Mouse (Mus musculus): ENCODE results near the gene Sfxn3.

Gene Sfxn3

DNA sequence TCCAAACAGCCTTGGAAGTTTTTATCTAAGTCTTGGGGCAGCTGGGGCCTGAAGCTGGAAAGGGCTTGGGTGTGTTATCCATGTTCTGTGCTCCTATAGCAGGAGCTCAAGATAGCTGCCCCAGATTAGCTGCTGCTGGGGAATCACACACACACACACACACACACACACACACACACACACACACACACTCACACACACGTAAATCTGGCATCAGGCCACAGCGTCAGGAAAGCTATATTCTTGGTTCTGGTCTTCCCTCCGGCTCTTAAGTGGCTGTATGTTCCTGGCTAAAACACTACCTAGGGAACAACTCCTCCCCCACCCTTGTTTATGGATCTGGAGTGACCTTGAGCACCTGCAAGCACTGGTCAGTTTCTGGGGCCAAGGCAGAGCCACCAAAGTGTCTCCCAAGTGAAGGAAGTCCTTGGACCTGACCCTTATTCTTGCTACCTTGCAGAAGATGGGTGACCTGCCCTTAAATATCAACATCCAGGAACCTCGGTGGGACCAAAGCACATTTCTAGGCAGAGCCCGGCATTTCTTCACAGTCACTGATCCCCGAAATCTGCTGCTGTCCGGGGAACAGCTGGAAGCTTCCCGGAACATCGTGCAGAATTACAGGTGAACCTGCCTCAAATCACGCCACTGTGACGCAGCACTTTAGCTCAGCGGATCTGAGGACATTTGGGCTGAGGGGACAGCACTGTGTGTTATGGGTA lies 1.5 kb downstream of the Sfxn3 start:
- no peak for DNase-seq

DNA sequence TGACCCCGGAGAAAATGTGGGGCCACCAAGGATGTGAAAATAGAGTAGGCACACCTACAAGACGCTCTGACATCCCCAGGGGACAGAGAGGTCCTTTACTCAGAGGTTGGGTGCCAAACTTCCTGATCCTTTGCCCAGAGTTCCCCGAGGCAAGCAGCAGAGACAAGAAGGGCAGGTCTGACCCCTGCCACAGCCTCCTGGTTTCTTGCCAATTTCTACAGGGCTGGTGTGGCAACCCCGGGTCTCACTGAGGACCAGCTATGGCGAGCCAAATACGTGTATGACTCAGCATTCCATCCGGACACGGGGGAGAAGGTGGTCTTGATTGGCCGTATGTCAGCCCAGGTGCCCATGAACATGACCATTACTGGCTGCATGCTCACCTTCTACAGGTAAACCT lies 2.2 kb downstream of the Sfxn3 start:
- DNase-seq, result no peak

DNA sequence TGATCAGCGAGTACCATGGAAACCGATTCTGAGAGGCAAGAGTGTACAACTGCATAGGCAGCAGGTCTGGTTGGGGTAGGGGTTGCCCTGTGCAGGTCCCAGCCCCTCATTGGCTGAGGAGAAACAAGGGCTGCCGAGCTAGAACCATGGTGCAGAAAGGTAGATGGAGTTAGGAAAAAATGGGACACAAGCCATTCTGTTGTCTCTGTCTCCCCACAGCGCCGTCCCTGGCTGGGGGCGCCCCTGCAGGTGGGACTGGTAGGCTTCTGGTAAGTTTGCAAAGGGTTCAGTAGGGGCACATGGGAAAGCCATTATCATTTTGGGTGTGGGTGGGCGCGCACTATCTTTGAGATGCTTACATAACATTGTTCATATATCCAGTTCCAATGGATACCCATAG lies 6.1 kb downstream of the Sfxn3 start:
- DNase-seq, result no peak

DNA sequence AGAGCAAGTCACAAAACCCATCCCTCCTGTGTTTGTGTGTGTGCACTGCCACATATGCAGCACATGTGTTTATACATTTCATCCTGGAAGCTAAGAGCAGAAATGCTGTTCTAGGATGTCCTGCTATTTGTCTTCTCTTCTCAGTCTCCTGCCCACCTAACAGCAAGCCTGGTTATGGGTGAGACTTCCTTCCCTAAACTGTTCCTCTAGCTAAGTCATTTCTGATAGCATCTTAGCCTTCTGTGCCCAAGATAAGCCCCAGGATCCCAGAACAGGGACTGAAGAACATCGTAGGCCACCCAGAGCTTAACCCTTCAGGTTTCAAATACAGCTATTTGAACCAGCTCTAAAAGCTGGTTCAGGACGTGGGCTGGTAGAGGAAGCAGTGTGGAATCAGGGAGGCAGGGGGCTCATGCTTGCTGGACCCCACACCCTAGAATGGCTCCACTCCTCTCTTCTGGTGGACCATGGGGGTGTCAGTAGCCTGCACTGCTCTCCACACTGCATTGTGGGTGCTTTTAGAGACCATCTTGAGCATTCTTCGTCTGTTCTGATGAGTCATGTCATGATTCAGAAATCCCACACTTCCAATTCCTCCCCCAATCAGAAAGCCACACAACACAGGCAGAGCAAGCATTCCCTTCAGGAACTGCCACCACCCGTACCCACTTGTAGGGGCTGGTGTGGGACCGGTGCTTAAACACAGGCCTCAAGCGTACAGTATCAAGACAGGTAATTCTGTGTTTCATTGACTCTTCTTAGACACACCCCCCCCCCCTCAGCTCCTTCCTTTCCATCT lies 7.8 kb downstream of the Sfxn3 start:
- no peak for DNase-seq

DNA sequence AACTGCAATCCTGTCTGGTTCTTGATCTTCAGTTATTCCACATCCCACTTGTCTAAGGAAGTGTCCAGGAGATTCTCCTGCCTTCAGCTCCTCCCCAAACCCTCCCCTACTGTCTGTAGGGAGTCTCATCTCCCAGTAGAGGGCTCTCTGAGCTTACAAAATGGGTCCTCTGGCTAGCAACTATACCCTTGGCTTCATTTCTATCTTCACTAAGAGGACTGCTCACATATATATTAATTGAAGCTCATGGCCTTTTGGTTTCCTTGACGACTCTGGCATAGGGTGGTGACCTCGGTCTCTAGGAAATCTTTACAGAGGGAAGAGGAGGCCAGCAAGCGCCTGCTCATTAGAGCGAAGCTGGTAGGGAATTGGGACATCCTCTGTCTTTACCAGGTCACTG lies 9.1 kb downstream of the Sfxn3 start:
- DNase-seq, result no peak

DNA sequence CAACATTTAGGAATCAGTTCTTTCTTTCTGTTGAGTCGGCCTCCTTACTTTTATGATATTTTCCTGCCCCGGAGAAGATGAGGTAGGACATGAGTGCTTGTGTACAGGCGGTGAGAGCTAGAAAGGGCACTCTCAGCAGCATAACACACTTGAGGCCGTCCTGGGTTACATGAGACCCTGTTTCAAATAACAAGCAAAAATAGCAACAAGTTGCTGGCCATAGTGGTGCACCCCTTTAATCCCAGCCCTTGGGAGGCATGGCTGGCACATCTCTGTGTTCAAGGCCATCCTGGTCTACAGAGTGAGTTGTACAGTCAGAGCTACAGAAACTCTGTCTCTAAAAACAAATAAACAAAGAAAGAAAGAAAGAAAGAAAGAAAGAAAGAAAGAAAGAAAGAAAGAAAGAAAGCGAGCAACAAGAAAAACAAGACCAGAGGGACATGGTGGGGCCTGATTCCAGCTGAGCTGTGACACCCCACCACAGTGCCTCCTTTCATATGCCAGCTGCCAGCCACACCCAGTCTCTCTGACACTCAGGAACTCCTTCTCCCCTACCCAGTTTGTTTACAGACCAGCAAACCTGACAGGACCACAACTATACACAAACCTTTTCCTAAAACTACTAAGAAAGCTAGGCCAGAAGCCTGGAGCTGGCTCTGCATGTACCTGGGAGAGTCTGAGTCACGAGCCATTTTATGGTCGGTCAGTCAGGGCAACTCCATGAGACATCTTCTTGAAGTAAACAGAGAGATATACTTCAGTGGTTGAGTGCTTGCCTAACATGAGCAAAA lies 9.8 kb downstream of the Sfxn3 start:
- DNase-seq, result no peak

DNA sequence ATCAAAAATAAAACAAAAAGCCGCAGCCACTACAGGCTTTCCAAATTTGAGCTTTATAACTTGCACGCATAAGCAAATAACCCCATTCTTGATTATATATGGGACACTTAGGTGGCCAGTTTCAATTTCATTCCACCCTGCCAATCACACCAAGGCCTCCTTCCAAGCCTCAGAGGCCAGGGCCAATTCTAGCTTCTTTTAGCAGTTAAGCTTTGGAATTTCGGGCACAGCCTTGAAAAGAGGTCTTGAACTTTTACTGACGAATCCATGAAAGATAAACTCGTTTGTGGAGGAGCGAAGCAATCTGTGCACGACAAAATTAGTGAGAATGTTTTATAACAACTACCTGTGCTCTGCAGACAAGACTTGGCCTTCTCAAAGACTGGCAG lies 10.4 kb downstream of the Sfxn3 start:
- DNase-seq, result no peak

DNA sequence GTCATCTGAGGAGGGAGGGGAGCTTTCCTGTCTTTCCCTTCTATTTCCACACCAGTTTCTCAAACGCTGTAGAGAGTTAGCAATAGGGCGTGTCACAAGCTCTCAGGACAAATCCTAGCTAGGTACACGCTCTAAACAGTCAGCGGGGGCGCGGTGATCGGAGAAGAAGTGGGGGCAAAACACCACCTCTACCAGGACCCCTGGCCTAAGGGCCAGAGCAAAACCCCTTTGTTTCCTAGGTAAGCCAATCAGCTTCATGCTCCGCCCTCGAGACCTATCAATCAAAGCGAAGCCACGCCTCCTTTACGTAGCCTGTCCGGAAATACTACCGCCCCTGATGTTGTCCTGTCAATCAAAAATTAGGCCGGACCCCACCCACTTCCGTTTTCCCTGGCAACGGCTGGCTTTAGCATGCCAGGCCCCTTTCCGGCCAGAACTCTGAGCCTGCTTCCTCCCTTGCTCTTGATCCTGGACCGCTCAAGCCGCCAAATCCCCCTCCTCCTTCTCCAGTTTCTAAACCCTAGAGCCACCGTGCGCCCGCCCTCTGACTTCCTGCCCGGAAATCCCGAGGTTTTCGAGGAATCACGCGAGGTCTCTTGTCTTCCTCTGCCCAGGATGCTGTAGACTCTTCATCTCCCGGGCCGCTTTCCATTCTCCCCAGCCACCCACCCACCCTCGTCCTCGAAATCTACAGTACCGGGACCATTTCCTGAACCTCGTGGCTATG lies 11.0 kb downstream of the Sfxn3 start:
- DNase-seq, result peak; percentile 87

DNA sequence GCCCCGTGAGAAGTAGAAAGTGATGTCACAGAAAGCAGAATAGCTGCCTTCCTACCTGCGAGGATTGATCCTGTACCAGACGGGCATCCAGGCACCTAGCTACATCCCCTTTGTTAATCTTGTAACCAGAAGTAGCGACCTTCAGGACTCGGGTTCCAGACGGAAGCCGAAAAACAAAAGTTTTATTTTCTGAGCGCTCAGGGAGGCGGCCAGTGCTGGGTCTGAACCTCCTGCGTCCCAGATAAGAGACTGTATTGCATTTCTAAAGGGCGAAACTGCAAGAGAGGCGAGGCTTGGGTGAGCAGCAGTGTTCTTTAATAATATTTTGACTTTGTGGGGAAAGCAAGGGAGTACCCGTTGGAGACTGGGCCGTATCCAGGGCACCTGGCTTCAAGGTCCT lies 11.5 kb downstream of the Sfxn3 start:
- no peak for DNase-seq

DNA sequence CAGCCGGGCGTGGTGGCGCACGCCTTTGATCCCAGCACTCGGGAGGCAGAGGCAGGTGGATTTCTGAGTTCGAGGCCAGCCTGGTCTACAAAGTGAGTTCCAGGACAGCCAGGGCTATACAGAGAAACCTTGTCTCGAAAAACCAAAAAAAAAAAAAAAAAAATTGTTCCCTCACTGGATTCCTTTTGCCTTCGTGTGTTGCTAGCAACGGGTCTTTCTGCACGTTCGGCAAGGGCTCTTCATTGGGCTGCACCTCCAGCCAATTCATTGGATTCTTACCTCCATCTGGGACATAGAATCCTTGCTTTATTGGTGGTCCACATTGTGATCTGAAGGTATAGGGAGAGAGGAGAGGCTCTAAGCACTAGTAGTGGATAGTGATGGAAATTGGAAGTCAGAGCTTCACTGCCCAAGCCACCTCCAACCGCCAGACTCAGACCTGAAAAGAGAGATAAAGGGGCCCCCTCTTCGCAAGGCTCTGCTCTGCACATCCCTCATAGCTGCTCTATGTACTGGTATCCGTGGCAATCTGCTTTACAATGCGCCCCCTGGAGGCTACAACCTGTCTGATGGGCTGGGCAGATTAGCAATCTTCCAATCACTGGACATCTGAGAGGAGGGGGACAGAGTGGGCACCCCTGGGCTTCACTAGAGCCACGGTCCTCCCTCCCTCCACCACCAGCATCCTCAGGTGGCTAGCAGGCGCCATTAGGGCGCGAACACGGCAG lies 16.4 kb downstream of the Sfxn3 start:
- DNase-seq, result no peak

DNA sequence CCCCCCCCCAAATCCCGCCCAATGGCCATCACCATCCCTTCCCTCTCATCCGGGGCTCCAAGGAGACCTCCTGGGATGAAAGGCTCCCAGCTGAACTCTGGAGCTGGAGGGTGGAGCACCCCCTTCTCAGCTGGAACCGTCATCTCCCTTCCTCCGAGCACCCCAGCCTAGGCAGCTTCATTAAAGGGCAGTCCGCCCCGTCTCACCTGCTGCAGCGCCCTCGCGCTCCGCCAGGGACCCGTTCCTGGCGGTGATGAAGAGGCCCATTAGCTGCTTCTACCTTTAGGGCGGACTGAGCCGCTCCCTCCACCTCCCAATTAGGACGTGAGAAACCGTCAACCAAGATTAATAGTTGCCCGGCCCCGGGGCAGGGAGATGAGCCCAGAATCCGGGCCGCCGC lies 17.9 kb downstream of the Sfxn3 start:
- no peak for DNase-seq

DNA sequence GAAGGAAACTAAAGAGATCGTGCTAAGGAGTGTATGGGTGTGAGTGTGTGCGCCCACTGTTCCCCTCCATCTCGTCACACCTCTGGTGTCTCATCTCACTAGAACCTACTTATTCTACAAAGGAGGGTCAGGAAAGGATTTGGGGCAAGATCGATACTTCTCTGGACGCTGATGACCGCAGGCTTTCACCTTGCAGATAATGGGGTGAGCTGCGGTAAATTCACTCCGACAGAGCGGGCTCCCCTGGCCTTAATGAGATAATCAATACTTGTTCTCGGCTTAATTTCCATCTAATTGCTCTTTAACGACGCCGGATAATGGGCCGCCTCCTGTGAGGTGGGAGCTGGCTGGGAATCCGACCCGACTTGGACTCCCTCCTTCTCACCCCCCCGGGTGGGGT lies 19.9 kb downstream of the Sfxn3 start:
- no peak for DNase-seq

DNA sequence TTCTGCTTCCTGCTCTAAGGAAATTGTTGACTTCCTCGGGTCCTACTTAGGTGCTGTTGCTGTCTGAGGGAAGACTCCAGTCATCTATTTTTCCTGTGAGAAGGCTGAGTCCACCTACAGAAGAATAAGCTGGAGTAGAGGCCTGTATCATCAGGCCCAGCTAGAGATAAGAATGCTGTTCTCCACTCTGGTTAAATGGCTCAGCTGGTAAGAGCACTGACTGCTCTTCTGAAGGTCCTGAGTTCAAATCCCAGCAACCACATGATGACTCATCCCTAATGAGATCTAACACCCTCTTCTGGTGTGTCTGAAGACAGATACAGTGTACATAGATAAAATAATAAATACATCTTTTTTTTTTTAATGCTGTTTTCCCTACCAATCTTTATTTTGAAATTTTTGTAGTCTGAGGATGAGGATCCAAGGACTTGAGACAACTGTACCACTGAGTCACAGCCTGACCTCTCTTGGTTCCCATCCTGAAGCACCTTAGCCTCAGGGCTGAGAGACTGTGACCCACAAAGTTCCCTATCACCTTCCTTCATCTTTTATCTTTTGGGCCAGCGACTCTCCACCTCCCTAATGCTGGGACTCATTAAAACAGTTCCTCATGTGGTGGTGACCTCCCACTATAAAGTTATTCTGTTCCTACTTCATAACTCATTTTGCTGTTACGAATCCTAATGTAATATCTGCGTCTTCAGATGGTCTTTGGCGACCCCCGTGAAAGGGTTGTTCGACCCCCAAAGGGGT lies 20.6 kb downstream of the Sfxn3 start:
- DNase-seq, result no peak

DNA sequence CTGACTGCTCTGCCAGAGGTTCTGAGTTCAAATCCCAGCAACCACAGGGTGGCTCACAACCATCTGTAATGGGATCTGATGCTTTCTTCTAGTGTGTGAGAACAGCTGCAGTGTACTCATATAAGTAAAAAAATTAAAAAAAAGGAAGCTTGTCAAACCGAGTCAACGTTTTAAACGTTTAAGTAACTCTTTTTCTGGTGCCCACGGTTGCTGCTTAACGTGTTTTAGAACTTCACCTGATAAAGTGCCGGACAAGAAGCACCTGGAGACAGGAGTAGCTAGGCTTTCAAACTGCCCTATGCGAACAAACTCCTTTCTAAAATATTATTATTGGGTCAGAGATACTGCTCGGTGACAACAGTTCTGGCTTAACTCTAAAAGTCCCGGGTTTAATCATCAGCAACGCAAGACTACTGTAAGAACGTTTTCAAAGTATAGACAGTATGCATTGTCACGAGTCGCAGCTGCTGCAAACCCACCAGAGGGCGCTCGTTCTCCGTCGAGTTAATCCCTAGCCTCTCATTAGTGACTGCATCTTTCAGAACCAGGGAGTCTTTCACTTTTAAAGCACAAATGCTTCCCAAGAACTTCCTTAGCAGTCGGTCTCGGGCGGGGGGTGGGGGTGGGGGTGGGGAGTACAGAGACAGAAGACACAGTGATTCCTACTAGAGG lies 26.7 kb downstream of the Sfxn3 start:
- peak; percentile 73 for DNase-seq

DNA sequence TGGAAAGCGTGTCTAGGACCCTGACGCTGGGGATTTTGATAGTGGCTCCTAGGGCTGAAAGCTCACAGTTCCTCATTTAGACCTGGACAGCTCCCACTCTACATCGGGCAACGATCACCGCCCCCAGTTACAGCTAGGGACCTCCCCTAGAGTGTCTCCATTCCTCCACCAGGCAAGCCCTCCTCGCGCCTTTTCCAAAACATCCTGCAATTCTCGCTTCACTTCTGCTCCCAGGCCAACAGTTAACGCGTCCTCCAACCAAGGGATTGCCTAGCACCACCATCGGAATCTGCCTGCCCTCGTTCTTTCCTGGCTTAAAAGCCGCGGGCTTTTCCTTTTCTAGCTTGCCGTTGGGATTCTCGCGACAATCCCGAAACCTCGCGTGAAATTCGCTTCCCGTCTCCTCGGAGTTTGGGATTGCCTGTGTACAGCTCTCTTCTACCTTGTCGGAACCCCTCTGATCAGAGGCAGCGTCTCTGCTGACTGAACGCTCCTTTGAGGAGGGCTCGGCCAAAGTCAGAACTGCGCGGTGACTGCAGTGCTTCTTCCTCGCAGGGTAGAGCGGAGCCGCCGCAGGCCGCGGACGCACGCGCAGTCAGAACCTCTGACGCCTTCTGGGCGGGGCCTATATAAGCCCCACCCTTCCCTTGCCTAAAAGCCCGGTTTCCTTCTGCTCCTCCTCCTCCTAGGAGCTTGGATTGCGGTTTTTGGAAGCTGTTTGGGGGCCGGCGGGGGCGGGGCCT lies 27.4 kb downstream of the Sfxn3 start, which contains the start of gene Kazald1:
Gene Kazald1, plus strand, starts transcription at position 662 of the 743 bp plus-strand sequence.
- peak; percentile 91 for DNase-seq

DNA sequence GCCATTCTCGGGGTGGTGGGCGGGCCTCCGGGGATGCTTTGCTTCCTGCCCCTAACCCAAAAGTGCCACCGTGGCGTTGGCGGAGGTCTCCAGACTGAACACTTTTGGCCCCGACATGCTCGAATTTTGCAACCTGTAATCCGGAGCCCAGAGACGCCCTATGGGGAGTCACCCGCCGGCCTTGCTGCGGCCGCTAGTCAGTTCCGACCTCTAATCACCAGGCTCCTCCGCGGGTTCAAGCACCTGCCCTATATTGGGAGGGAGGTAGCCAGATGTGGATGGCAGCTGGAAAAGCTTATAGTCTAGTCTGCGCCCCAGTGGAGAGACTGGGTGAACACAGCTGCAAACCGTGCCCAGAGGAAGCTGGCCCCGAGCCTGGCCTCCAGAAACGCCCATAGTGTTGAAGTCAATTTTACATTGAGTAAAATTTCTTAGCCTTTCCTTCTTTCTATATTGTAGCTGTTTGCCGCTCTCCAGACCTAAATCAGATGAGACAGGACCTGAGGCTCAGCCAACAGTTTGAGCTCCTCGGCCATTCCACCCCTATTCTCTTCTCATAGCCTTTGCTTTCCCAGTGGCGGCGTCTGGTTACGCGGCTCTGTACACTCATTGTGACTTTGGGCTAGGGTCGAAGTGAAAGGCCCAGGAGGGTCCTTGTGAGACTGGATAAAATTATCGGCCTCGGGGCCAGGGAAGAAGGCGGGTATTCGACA lies 28.2 kb downstream of the Sfxn3 start:
- DNase-seq, result no peak

DNA sequence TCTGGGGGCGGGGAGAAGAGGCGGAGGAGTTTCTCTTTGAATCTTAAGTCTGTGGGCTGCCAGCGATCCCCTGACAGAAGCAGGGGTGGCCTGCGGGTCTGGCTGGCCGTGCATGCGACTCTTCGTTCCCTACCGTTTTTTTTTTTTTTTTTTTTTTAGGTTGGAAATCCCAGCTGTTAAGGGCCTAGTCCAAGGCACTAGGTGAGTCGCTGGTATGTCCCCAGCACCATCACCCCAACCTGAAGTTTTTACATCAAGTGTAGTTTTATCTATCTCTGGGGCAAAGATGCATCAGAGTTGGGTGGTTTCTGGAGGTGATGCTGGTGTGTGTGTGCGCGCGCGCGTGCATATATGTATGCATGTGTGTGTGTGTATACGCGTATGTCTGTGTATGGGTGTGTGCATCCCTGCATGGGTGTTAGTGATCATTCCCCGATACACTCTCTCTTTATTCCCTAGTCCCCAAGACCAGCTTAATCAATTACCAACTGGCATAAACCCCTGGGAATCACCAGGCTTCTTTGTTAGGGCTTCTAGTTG lies 28.8 kb downstream of the Sfxn3 start:
- DNase-seq, result no peak

DNA sequence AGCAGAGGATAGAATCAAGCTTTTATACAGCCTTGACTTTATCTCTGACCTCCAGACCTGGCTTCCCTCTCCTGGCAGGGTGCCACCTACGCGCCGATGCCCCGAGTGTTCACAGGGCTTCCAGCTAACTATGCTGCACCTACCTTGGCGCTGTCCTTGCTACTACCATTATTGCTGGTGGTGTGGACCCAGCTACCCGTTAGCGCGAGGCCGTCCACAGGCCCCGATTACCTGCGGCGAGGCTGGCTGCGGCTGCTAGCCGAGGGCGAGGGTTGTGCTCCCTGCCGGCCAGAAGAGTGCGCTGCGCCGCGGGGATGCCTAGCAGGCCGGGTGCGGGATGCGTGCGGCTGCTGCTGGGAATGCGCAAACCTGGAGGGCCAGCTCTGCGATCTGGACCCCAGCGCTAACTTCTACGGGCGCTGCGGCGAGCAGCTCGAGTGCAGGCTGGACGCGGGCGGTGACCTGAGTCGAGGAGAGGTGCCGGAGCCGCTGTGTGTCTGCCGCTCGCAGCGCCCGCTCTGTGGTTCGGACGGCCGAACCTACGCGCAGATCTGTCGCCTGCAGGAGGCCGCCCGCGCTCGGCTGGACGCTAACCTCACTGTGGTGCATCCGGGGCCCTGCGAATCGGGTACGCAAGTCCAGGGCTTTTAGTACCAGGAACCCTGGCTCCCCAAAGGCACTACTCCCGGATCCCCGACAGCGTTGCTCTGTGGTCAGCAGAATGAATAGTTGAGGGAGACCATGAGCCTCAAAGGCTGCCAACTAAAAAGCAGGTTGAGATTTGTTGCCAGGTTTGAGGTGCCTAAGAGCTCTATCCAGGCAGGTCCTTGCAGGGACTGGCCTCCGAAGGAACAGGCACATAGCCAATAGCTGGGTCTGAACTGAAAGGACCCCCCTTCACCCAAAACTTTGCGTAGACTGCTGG lies 29.5 kb downstream of the Sfxn3 start:
- DNase-seq, result peak; percentile 47

Measured in right cerebral cortex, postnatal 25 days (tissue).